Mouse (Mus musculus): ENCODE data around the gene Asf1a.

Gene Asf1a

DNA sequence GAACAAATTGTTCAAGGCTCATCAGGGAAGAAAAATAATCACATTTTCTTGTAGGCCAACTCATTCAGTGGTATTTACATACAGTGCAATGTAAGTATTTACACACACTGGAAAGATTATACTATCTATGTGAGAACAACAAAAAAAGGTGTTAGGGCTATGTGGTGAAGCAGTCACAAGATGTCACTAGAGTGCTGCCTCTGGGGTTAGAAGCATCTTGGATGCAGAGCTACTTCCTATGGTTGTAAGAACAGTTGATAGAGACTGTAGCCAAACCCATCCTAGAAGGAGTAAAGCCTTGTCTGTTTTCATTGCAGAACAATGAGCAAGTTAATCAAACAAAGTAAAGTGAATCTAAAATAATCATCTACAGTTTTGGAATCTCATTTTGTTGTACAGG is 45.0 kb downstream of the Asf1a start:
- DNase-seq: no peak

DNA sequence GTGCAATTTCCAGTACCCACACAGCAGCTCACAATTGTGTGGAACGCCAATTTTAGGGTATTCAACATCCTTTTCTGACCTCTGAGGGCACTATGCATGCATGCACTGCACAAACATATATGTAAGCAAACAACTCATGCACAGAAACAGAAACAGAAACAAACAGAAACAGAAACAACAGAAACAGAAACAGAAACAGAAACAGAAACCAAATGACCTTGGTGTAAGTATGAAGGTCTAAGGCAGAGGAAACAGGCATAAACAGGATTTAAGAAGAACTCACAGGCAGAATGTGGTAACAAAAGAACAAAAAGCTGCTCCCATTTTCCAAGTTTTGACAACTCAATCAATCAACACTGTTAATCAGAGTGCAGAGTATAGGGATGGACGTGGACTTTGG is 54.1 kb downstream of the Asf1a start:
- no peak for DNase-seq

DNA sequence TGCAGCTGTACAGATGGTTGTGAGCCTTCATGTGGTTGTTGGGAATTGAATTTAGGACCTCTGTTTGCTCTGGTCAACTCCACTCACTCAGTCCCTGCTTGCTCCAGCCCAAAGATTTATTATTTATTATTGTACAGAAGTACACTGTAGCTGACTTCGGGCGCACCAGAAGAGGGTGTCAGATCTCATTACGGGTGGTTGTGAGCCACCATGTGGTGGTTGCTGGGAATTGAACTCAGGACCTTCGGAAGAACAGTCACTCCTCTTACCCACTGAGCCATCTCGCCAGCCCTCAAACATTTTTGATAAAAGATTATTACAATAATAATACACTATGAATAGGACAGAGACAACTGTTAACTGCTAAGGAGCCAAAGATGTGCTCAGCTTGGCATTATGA is 57.7 kb downstream of the Asf1a start:
- peak in 1 of 2 experiments; percentile 8 for DNase-seq
